Mouse (Mus musculus) embryonic facial prominence, embryonic 15.5 days (tissue): ENCODE data around the gene Ercc6. TPM values are rescaled to one million over a fixed set of nuclear protein-coding genes. Genes with fewer than 3 reads are reported as not detected.

Source experiments
- ATAC-seq: fragments of 200-750 bp; cut with Nextera tagmentation; 2 replicates; pipeline ENCODE4 v1.8.0; 2017; ENCODE audit warnings: low read depth, moderate TSS enrichment; ENCODE audit not compliant: insufficient number of reproducible peaks, low FRiP score, low TSS enrichment
- H3K27ac ChIP-seq: fragments of 300-500 bp; sonication (generic); replicated peaks from 2 replicates; pipeline ENCODE4 v1.5.1; 2015; ENCODE audit warnings: mild to moderate bottlenecking, inconsistent platforms
- H3K27me3 ChIP-seq: fragments of 300-500 bp; sonication (generic); 2 replicates; pipeline ENCODE4 v1.6.1; 2015; ENCODE audit warnings: inconsistent platforms
- H3K36me3 ChIP-seq: fragments of 300-500 bp; sonication (generic); 2 replicates; pipeline ENCODE4 v1.6.1; 2015; ENCODE audit warnings: mild to moderate bottlenecking, inconsistent platforms
- H3K4me1 ChIP-seq: fragments of 300-500 bp; sonication (generic); 2 replicates; pipeline ENCODE4 v1.6.1; 2015; ENCODE audit warnings: inconsistent platforms
- H3K4me2 ChIP-seq: fragments of 300-500 bp; sonication (generic); replicated peaks from 2 replicates; pipeline ENCODE4 v1.6.1; 2015; ENCODE audit warnings: mild to moderate bottlenecking, inconsistent platforms
- H3K4me3 ChIP-seq: fragments of 300-500 bp; sonication (generic); replicated peaks from 2 replicates; pipeline ENCODE4 v1.5.1; 2015; ENCODE audit warnings: mild to moderate bottlenecking, inconsistent platforms
- H3K9ac ChIP-seq: fragments of 300-500 bp; sonication (generic); 2 replicates; pipeline ENCODE4 v1.6.1; 2015; ENCODE audit warnings: inconsistent platforms
- H3K9me3 ChIP-seq: fragments of 300-500 bp; sonication (generic); replicated peaks from 2 replicates; pipeline ENCODE4 v1.6.1; 2016; ENCODE audit warnings: inconsistent platforms
- WGBS: fragments of 180-500 bp; shearing (Covaris S2); methylation state at CpG from one replicate; pipeline ENCODE4 v1.1.7; 2015; 5-methylcytosine and 5-hydroxymethylcytosine counted together
- polyA plus RNA-seq: library from polyadenylated mRNA; unstranded; fragments of >200 nt; fragmentation: Nextera tagmentation; extraction: Ambion mirVana; gene quantifications from 2 replicates; pipeline ENCODE4 v1.2.1, GENCODE M21; 2015

Ercc6 gene
- polyA plus RNA-seq, 1 experiment from 2014 or later, result 23.0 TPM

- 62% methylated on average over 7 of the region's 7 CpGs for WGBS
- H3K36me3 ChIP-seq, result peaks cover 44% of the 10 kb centered on the region
- ATAC-seq, result no peak
These were observed 7.1 kb downstream of the Ercc6 start for GRCm38 (mm10) chr14:32520400-32520926.

GRCm38 (mm10) chr14:32522336-32522735, 9.0 kb downstream of the Ercc6 start:
- Histone ChIP-seq H3K4me1 (0 out of 2 replicates have a peak, but pooled peaks cover 4% of the 10 kb centered on the region), H3K9me3 (no peaks in the 10 kb centered on the region), H3K36me3 (peaks cover 53% of the 10 kb centered on the region), H3K27me3 (no peaks in the 10 kb centered on the region), H3K9ac (no peak overlapping the region), H3K4me3 (no peak overlapping the region), H3K27ac (no peak overlapping the region), H3K4me2 (no peak overlapping the region)
- 61% methylated on average over 2 of the region's 2 CpGs for WGBS
- no peak for ATAC-seq

More at GRCm38 (mm10) chr14:32520400-32520926, 7.1 kb downstream of the Ercc6 start:
- H3K27me3 ChIP-seq, result no peaks in the 10 kb centered on the region
- 0 out of 2 replicates have a peak, but pooled peaks cover 4% of the 10 kb centered on the region for H3K4me1 ChIP-seq
- no peak overlapping the region for H3K4me2 ChIP-seq
- H3K4me3 ChIP-seq, result no peak overlapping the region
- H3K9ac ChIP-seq, result no peak overlapping the region
- H3K9me3 ChIP-seq, result no peaks in the 10 kb centered on the region
- H3K27ac ChIP-seq, result no peak overlapping the region

- ATAC-seq, result no peak
- Histone ChIP-seq H3K9me3 (no peaks in the 10 kb centered on the region), H3K4me3 (no peak overlapping the region), H3K4me1 (peaks cover 6% of the 10 kb centered on the region; the same call in 1 of the 2 replicates), H3K27me3 (no peaks in the 10 kb centered on the region), H3K4me2 (no peak overlapping the region), H3K36me3 (peaks cover 41% of the 10 kb centered on the region), H3K9ac (no peak overlapping the region), H3K27ac (no peak overlapping the region)
- WGBS, result 39% methylated on average over 1 of the region's 1 CpGs
These were observed 10.8 kb downstream of the Ercc6 start for GRCm38 (mm10) chr14:32524071-32524470.

GRCm38 (mm10) chr14:32525996-32526705, 12.8 kb downstream of the Ercc6 start:
- 78% methylated on average over 14 of the region's 14 CpGs for WGBS
- Histone ChIP-seq H3K36me3 (peaks cover 21% of the 10 kb centered on the region), H3K27me3 (no peaks in the 10 kb centered on the region), H3K4me2 (no peak overlapping the region), H3K4me3 (no peak overlapping the region), H3K4me1 (peaks cover 6% of the 10 kb centered on the region; the same call in 1 of the 2 replicates), H3K9ac (no peak overlapping the region), H3K9me3 (no peaks in the 10 kb centered on the region), H3K27ac (no peak overlapping the region)
- no peak for ATAC-seq

GRCm38 (mm10) chr14:32527211-32527610, 13.9 kb downstream of the Ercc6 start:
- Histone ChIP-seq H3K27me3 (no peaks in the 10 kb centered on the region), H3K36me3 (peaks cover 19% of the 10 kb centered on the region), H3K27ac (no peak overlapping the region), H3K4me3 (no peak overlapping the region), H3K4me1 (peaks cover 10% of the 10 kb centered on the region; the same call in 1 of the 2 replicates), H3K4me2 (no peak overlapping the region), H3K9ac (no peak overlapping the region), H3K9me3 (no peaks in the 10 kb centered on the region)
- WGBS, result 97% methylated on average over 9 of the region's 9 CpGs
- ATAC-seq, result no peak

GRCm38 (mm10) chr14:32529036-32529435, 15.7 kb downstream of the Ercc6 start:
- no peaks in the 10 kb centered on the region for H3K27me3 ChIP-seq
- H3K9ac ChIP-seq, result no peak overlapping the region
- WGBS, result 84% methylated on average over 7 of the region's 7 CpGs
- no peaks in the 10 kb centered on the region for H3K9me3 ChIP-seq
- peaks cover 22% of the 10 kb centered on the region for H3K36me3 ChIP-seq
- no peak overlapping the region for H3K4me3 ChIP-seq
- H3K4me2 ChIP-seq, result no peak overlapping the region
- H3K27ac ChIP-seq, result no peak overlapping the region
- ATAC-seq, result no peak
- peaks cover 11% of the 10 kb centered on the region; the same call in 1 of the 2 replicates for H3K4me1 ChIP-seq

- peaks cover 11% of the 10 kb centered on the region; the same call in 1 of the 2 replicates for H3K4me1 ChIP-seq
- H3K4me3 ChIP-seq, result no peak overlapping the region
- H3K36me3 ChIP-seq, result peaks cover 21% of the 10 kb centered on the region
- H3K9ac ChIP-seq, result no peak overlapping the region
- ATAC-seq, result no peak
- H3K9me3 ChIP-seq, result no peaks in the 10 kb centered on the region
- H3K4me2 ChIP-seq, result no peak overlapping the region
- H3K27ac ChIP-seq, result no peak overlapping the region
- no peaks in the 10 kb centered on the region for H3K27me3 ChIP-seq
- WGBS, result 9% methylated on average over 2 of the region's 2 CpGs
These were observed 17.6 kb downstream of the Ercc6 start for GRCm38 (mm10) chr14:32530896-32531295.

- Histone ChIP-seq H3K9me3 (no peaks in the 10 kb centered on the region), H3K27ac (no peak overlapping the region), H3K4me3 (no peak overlapping the region), H3K4me2 (no peak overlapping the region), H3K9ac (no peak overlapping the region), H3K36me3 (peaks cover 16% of the 10 kb centered on the region), H3K27me3 (no peaks in the 10 kb centered on the region), H3K4me1 (peaks cover 15% of the 10 kb centered on the region)
- no peak for ATAC-seq
- WGBS, result 86% methylated on average over 3 of the region's 3 CpGs
These were observed 18.1 kb downstream of the Ercc6 start for GRCm38 (mm10) chr14:32531371-32531770.

- H3K4me3 ChIP-seq, result no peak overlapping the region
- 0 out of 2 replicates have a peak, but pooled peaks cover 5% of the 10 kb centered on the region for H3K36me3 ChIP-seq
- H3K4me2 ChIP-seq, result no peak overlapping the region
- 60% methylated on average over 7 of the region's 7 CpGs for WGBS
- peaks cover 26% of the 10 kb centered on the region for H3K4me1 ChIP-seq
- H3K9me3 ChIP-seq, result no peaks in the 10 kb centered on the region
- no peak overlapping the region for H3K9ac ChIP-seq
- no peak overlapping the region for H3K27ac ChIP-seq
- no peaks in the 10 kb centered on the region for H3K27me3 ChIP-seq
- ATAC-seq, result peak; percentile 63; the same call in 1 of the 2 replicates
These were observed 19.2 kb downstream of the Ercc6 start for GRCm38 (mm10) chr14:32532381-32533147.

GRCm38 (mm10) chr14:32533148-32533520, 19.8 kb downstream of the Ercc6 start:
- 65% methylated on average over 3 of the region's 3 CpGs for WGBS
- Histone ChIP-seq H3K36me3 (0 out of 2 replicates have a peak, but pooled peaks cover 3% of the 10 kb centered on the region), H3K27ac (no peak overlapping the region), H3K4me1 (peaks cover 31% of the 10 kb centered on the region), H3K9ac (no peak overlapping the region), H3K4me2 (no peak overlapping the region), H3K4me3 (no peak overlapping the region), H3K9me3 (no peaks in the 10 kb centered on the region), H3K27me3 (no peaks in the 10 kb centered on the region)
- ATAC-seq, result no peak

GRCm38 (mm10) chr14:32533656-32534055, 20.3 kb downstream of the Ercc6 start:
- H3K4me3 ChIP-seq, result no peak overlapping the region
- 0 out of 2 replicates have a peak, but pooled peaks cover 3% of the 10 kb centered on the region for H3K36me3 ChIP-seq
- no peak overlapping the region for H3K9ac ChIP-seq
- ATAC-seq, result no peak
- H3K4me1 ChIP-seq, result peaks cover 33% of the 10 kb centered on the region
- H3K27ac ChIP-seq, result no peak overlapping the region
- H3K27me3 ChIP-seq, result no peaks in the 10 kb centered on the region
- WGBS, result 81% methylated on average over 4 of the region's 4 CpGs
- H3K9me3 ChIP-seq, result no peaks in the 10 kb centered on the region
- H3K4me2 ChIP-seq, result no peak overlapping the region
